26 mouse cellular contexts compared by ENCODE assay signal in genomic region chr10:75146619-75147018, GRCm38 (mm10).
DNase-seq lines count a peak whose midpoint lies in the region; ATAC-seq and TF ChIP-seq lines count a peak whose summit lies in the region.
"Had no signal": no experiment of that assay in that cellular context is flagged by ENCODE, and none has a peak within 500 bp of the region (broad histone marks: within the 10 kb centered on the region; RNA-seq: fewer than 3 reads in every experiment).

No protein-coding gene starts in this region.

- 89% methylated on average over 10 of the region's 10 CpGs for WGBS in midbrain, embryonic 11.5 days
- WGBS in midbrain, embryonic 14.5 days, result 91% methylated on average over 10 of the region's 10 CpGs
- 58% methylated on average over 10 of the region's 10 CpGs for WGBS in bone marrow, adult 2 months
- WGBS in liver, postnatal 0 days (ENCODE audit: insufficient replicate concordance), result 73% methylated on average over 10 of the region's 10 CpGs
- 90% methylated on average over 10 of the region's 10 CpGs for WGBS in kidney, embryonic 14.5 days

- H3K27ac ChIP-seq in midbrain, embryonic 11.5 days (ENCODE audit: low read depth, low read length), result no peak overlapping the region
- H3K27ac ChIP-seq in midbrain, embryonic 14.5 days (replicated peaks; ENCODE audit: low read depth, low read length), result no peak overlapping the region
- peak overlapping the region; percentile 39; the same call in 1 of the 2 replicates for H3K27ac ChIP-seq in bone marrow, adult 2 months (ENCODE audit: control insufficient read depth, insufficient read depth, low read depth, low read length, poor library complexity)
- H3K27ac ChIP-seq in liver, postnatal 0 days (ENCODE audit: low read depth), result peak overlapping the region; percentile 18; the same call in 1 of the 2 replicates
- no peak overlapping the region for H3K27ac ChIP-seq in kidney, embryonic 14.5 days (ENCODE audit: low read depth, low read length)
- H3K27ac ChIP-seq: embryonic facial prominence, embryonic 13.5 days; forebrain, embryonic 10.5 days; forebrain, embryonic 15.5 days; heart, embryonic 13.5 days; hindbrain, embryonic 10.5 days; intestine, embryonic 15.5 days; kidney, postnatal 0 days; limb, embryonic 15.5 days had no signal

- no peaks in the 10 kb centered on the region for H3K27me3 ChIP-seq in midbrain, embryonic 11.5 days (ENCODE audit: control insufficient read depth, insufficient read depth, low read length)
- no peaks in the 10 kb centered on the region for H3K27me3 ChIP-seq in midbrain, embryonic 14.5 days (ENCODE audit: control insufficient read depth, insufficient read depth, low read length)
- H3K27me3 ChIP-seq in liver, postnatal 0 days (ENCODE audit: insufficient read depth, low read length), result no peaks in the 10 kb centered on the region
- H3K27me3 ChIP-seq in kidney, embryonic 14.5 days (ENCODE audit: control insufficient read depth, insufficient read depth, low read length), result no peaks in the 10 kb centered on the region
- H3K27me3 ChIP-seq: embryonic facial prominence, embryonic 13.5 days; forebrain, embryonic 15.5 days; intestine, embryonic 15.5 days; limb, embryonic 15.5 days had no signal

- DNase-seq in midbrain, embryonic 11.5 days (ENCODE audit: low spot score, missing footprints), result peak; percentile 66
- DNase-seq in midbrain, embryonic 14.5 days, result no peak
- DNase-seq in liver, postnatal 0 days, result no peak
- no peak for DNase-seq in frontal cortex, adult 2 months (ENCODE audit: extremely low spot score in 1 of 2, low spot score in 1 of 2)
- no peak for DNase-seq in urinary bladder, adult 18-20 months (ENCODE audit: low spot score in 2 of 2)
- DNase-seq: adrenal gland, postnatal 10 days; cerebellum, adult 11-12 months; cerebellum, postnatal 10 days; heart, postnatal 10 days; kidney, adult 2 months; kidney, postnatal 4 days; left cerebral cortex, postnatal 4 days; lung, adult 2 months had no signal

- no peak for TF ChIP-seq POLR2A in bone marrow, adult 2 months (IDR thresholded peaks at IDR 0.05; ENCODE audit: borderline replicate concordance, control insufficient read depth, low read depth, low read length)

- no peak for TF ChIP-seq CTCF in bone marrow, adult 2 months (IDR thresholded peaks at IDR 0.05; ENCODE audit: control insufficient read depth, insufficient read depth, low read length)
- TF ChIP-seq CTCF in liver, postnatal 0 days (IDR thresholded peaks at IDR 0.05; ENCODE audit: low read depth), result no peak

- no peak for TF ChIP-seq EP300 in liver, postnatal 0 days (IDR thresholded peaks at IDR 0.05; ENCODE audit: low read depth)

- H3K9ac ChIP-seq in midbrain, embryonic 11.5 days (ENCODE audit: low read length), result no peak overlapping the region
- H3K9ac ChIP-seq in midbrain, embryonic 14.5 days (replicated peaks; ENCODE audit: low read length), result no peak overlapping the region
- no peak overlapping the region for H3K9ac ChIP-seq in liver, postnatal 0 days (replicated peaks)
- no peak overlapping the region for H3K9ac ChIP-seq in kidney, embryonic 14.5 days (ENCODE audit: low read depth, low read length)
- H3K9ac ChIP-seq: embryonic facial prominence, embryonic 13.5 days; forebrain, embryonic 15.5 days; heart, embryonic 13.5 days; intestine, embryonic 15.5 days; limb, embryonic 15.5 days had no signal

- peaks cover 8% of the 10 kb centered on the region; the same call in 1 of the 2 replicates for H3K36me3 ChIP-seq in midbrain, embryonic 11.5 days (ENCODE audit: control insufficient read depth, insufficient read depth, low read length)
- H3K36me3 ChIP-seq in midbrain, embryonic 14.5 days (ENCODE audit: control insufficient read depth, insufficient read depth, low read length), result peaks cover 73% of the 10 kb centered on the region
- peaks cover 23% of the 10 kb centered on the region for H3K36me3 ChIP-seq in liver, postnatal 0 days (replicated peaks; ENCODE audit: insufficient read depth, low read length)
- peaks cover 40% of the 10 kb centered on the region for H3K36me3 ChIP-seq in kidney, embryonic 14.5 days (ENCODE audit: control insufficient read depth, insufficient read depth, low read length)

- no peak for ATAC-seq in midbrain, embryonic 11.5 days (ENCODE audit: low FRiP score)
- ATAC-seq in midbrain, embryonic 14.5 days (ENCODE audit: low FRiP score, low TSS enrichment), result no peak
- peak; percentile 16; the same call in 1 of the 2 replicates for ATAC-seq in liver, postnatal 0 days
- ATAC-seq in neutrophil, adult 5-6 weeks (ENCODE audit: extremely low read depth, insufficient number of reproducible peaks, low FRiP score, poor library complexity, severe bottlenecking), result peak; percentile 21; the same call in 1 of the 2 replicates
- ATAC-seq in kidney, embryonic 14.5 days (ENCODE audit: low FRiP score, low TSS enrichment), result no peak
- ATAC-seq: forebrain, embryonic 15.5 days; hindbrain, embryonic 16.5 days; intestine, embryonic 15.5 days; midbrain, embryonic 16.5 days had no signal

- H3K4me1 ChIP-seq in midbrain, embryonic 11.5 days (ENCODE audit: control insufficient read depth, insufficient read depth, low read length), result peaks cover 12% of the 10 kb centered on the region
- 0 out of 2 replicates have a peak, but pooled peaks cover 3% of the 10 kb centered on the region for H3K4me1 ChIP-seq in midbrain, embryonic 14.5 days (ENCODE audit: control insufficient read depth, insufficient read depth, low read length)
- peaks cover 9% of the 10 kb centered on the region for H3K4me1 ChIP-seq in bone marrow, adult 2 months (ENCODE audit: control insufficient read depth, insufficient read depth, low read length)
- H3K4me1 ChIP-seq in liver, postnatal 0 days (ENCODE audit: insufficient read depth), result peaks cover 6% of the 10 kb centered on the region; the same call in 1 of the 2 replicates
- H3K4me1 ChIP-seq in kidney, embryonic 14.5 days (ENCODE audit: control insufficient read depth, insufficient read depth, low read length), result no peaks in the 10 kb centered on the region
- H3K4me1 ChIP-seq: embryonic facial prominence, embryonic 13.5 days; intestine, embryonic 15.5 days had no signal

- no peak overlapping the region for H3K4me2 ChIP-seq in midbrain, embryonic 11.5 days
- no peak overlapping the region for H3K4me2 ChIP-seq in midbrain, embryonic 14.5 days (ENCODE audit: low read length)
- no peak overlapping the region for H3K4me2 ChIP-seq in liver, postnatal 0 days (ENCODE audit: low read depth, low read length)
- no peak overlapping the region for H3K4me2 ChIP-seq in kidney, embryonic 14.5 days (replicated peaks; ENCODE audit: low read depth, low read length)
- H3K4me2 ChIP-seq: embryonic facial prominence, embryonic 13.5 days; forebrain, embryonic 15.5 days; heart, embryonic 13.5 days; intestine, embryonic 15.5 days; limb, embryonic 15.5 days had no signal

- H3K4me3 ChIP-seq in midbrain, embryonic 11.5 days (ENCODE audit: low read depth, low read length), result no peak overlapping the region
- H3K4me3 ChIP-seq in midbrain, embryonic 14.5 days (replicated peaks; ENCODE audit: low read depth, low read length), result no peak overlapping the region
- no peak overlapping the region for H3K4me3 ChIP-seq in bone marrow, adult 2 months (replicated peaks; ENCODE audit: control insufficient read depth, low read depth, low read length)
- no peak overlapping the region for H3K4me3 ChIP-seq in liver, postnatal 0 days (ENCODE audit: low read depth, low read length)
- no peak overlapping the region for H3K4me3 ChIP-seq in kidney, embryonic 14.5 days (ENCODE audit: low read length)
- H3K4me3 ChIP-seq: embryonic facial prominence, embryonic 13.5 days; forebrain, embryonic 10.5 days; forebrain, embryonic 15.5 days; heart, embryonic 13.5 days; hindbrain, embryonic 10.5 days; intestine, embryonic 15.5 days; limb, embryonic 15.5 days had no signal

- no peaks in the 10 kb centered on the region for H3K9me3 ChIP-seq in midbrain, embryonic 11.5 days (ENCODE audit: control insufficient read depth, low read length)
- H3K9me3 ChIP-seq in midbrain, embryonic 14.5 days (ENCODE audit: control insufficient read depth, low read length), result no peaks in the 10 kb centered on the region
- no peaks in the 10 kb centered on the region for H3K9me3 ChIP-seq in liver, postnatal 0 days (ENCODE audit: low read length)
- H3K9me3 ChIP-seq in kidney, embryonic 14.5 days (ENCODE audit: control insufficient read depth, low read length), result no peaks in the 10 kb centered on the region
- H3K9me3 ChIP-seq: embryonic facial prominence, embryonic 13.5 days; forebrain, embryonic 10.5 days; forebrain, embryonic 15.5 days; heart, embryonic 13.5 days; hindbrain, embryonic 10.5 days; intestine, embryonic 15.5 days; limb, embryonic 15.5 days had no signal

Comparison
In these comparisons a context has a peak if more than half of its experiments do, and no peak if none do; other contexts are left out.
1. ATAC-seq: peak in liver, postnatal 0 days (single experiment) and neutrophil, adult 5-6 weeks (single experiment); none in midbrain, embryonic 11.5 days (single experiment), midbrain, embryonic 14.5 days (single experiment) and kidney, embryonic 14.5 days (single experiment).
2. H3K27ac ChIP-seq: peak in bone marrow, adult 2 months (single experiment) and liver, postnatal 0 days (single experiment); none in midbrain, embryonic 11.5 days (single experiment), midbrain, embryonic 14.5 days (single experiment) and kidney, embryonic 14.5 days (single experiment).